Mouse (Mus musculus) forebrain, embryonic 16.5 days (tissue): ENCODE measurements at regions not wholly inside any gene's neighbourhood (a gene's known extent, or its start where the extent isn't known, plus 50 kb on each side); places are given as distances from the start of the nearest gene placed in this dataset.

ENCODE experiments used
- ATAC-seq: fragments of 200-750 bp; cut with Nextera tagmentation; 2 replicates; pipeline ENCODE4 v1.8.0; 2017; ENCODE audit warnings: mild to moderate bottlenecking, moderate library complexity
- H3K27ac ChIP-seq: fragments of 300-500 bp; sonication (generic); 2 replicates; pipeline ENCODE4 v1.5.1; 2014; ENCODE audit warnings: low read length, control low read depth
- H3K27me3 ChIP-seq: fragments of 300-500 bp; sonication (generic); replicated peaks from 2 replicates; pipeline ENCODE4 v1.6.1; 2014; ENCODE audit warnings: low read length; ENCODE audit not compliant: control insufficient read depth, insufficient read depth
- H3K36me3 ChIP-seq: fragments of 300-500 bp; sonication (generic); 2 replicates; pipeline ENCODE4 v1.6.1; 2014; ENCODE audit not compliant: control insufficient read depth, insufficient read depth
- H3K4me1 ChIP-seq: fragments of 300-500 bp; sonication (generic); replicated peaks from 2 replicates; pipeline ENCODE4 v1.6.1; 2014; ENCODE audit warnings: low read length; ENCODE audit not compliant: control insufficient read depth, insufficient read depth
- H3K4me2 ChIP-seq: fragments of 300-500 bp; sonication (generic); 2 replicates; pipeline ENCODE4 v1.6.1; 2014; ENCODE audit warnings: mild to moderate bottlenecking, low read length, control low read depth
- H3K4me3 ChIP-seq: fragments of 300-500 bp; sonication (generic); replicated peaks from 2 replicates; pipeline ENCODE4 v1.5.1; 2014; ENCODE audit warnings: mild to moderate bottlenecking, low read length, control low read depth
- H3K9ac ChIP-seq: fragments of 300-500 bp; sonication (generic); replicated peaks from 2 replicates; pipeline ENCODE4 v1.6.1; 2014; ENCODE audit warnings: low read depth, low read length, control low read depth
- H3K9me3 ChIP-seq: fragments of 300-500 bp; sonication (generic); 2 replicates; pipeline ENCODE4 v1.6.1; 2016; ENCODE audit warnings: low read length; ENCODE audit not compliant: control insufficient read depth
- WGBS: fragments of 180-500 bp; shearing (Covaris S2); extraction: QIAGEN DNeasy Blood & Tissue Kit; methylation state at CpG from one replicate; pipeline ENCODE4 v1.1.7; 2014; 5-methylcytosine and 5-hydroxymethylcytosine counted together

DNA sequence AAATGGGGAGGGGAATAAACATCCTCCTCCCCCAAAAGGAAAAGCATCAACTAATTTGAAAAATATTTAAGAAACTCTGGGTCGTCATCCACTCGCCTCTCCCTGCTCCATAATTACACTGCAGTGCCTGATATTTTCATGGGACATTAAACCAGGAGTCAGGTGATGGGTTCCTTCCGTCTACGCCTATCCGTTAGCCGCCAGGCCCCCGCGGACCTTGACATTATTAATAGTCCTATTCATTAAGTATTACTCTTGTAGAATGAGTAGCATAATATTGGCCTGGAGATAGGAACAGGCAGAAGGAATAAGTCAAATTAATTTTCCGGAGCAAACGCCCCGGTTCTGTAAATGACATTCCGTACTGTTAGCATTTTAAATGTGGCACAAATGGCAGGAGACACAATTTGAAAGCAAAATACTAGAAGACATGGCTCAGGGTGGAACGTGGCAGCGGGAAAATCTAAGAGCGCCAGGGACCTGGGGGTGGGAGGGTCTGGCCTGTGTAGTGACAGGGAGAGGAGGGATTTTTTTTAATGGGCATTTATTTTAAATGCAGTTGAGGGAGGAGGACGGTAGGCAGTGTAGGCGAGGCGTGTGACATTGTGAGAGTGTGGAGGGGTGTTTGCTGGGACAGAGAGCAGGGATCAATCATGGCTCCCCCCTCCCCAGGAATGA, 93.2 kb downstream of the Mrm1 start:
- Histone ChIP-seq H3K27me3 (peaks cover 15% of the 10 kb centered on the region), H3K9ac (no peak overlapping the region), H3K36me3 (no peaks in the 10 kb centered on the region), H3K27ac (no peak overlapping the region), H3K4me2 (no peak overlapping the region), H3K4me1 (no peaks in the 10 kb centered on the region), H3K4me3 (no peak overlapping the region), H3K9me3 (no peaks in the 10 kb centered on the region)
- ATAC-seq: no peak
- WGBS: 62% methylated on average over 18 of the region's 18 CpGs

DNA sequence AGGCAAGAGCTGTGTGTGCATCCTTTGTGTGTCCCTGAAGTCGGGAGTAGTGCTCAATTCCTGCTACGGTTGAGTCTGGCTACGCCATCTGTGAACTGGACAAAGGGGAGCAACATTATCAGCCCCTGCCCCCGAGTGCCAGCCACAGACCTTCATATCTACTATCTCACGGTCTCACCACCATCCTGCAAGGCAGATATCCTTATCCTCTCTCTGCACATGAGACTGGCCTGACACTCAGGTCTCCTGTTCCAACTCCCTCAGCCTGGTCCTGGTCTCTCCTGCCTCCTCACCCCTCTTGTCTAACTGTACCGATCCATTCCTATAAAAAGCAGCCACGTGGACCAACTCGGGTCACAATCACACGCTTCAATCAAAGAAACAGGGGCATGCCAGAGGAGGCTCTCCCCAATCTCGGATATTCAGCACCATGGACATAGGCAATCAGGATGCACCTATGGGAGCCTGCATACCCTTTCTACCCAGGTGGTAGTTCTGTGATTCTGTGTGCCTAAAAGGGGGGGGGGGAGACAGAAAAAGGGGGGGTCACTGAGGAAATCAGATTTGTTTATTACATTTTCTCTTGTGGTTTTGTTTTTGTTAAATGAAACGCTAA, 94.0 kb downstream of the Mrm1 start:
- no peaks in the 10 kb centered on the region for H3K4me1 ChIP-seq
- H3K4me2 ChIP-seq: no peak overlapping the region
- H3K9me3 ChIP-seq: no peaks in the 10 kb centered on the region
- no peak overlapping the region for H3K27ac ChIP-seq
- ATAC-seq: no peak
- 51% methylated on average over 11 of the region's 11 CpGs for WGBS
- H3K9ac ChIP-seq: no peak overlapping the region
- no peak overlapping the region for H3K4me3 ChIP-seq
- peaks cover 15% of the 10 kb centered on the region for H3K27me3 ChIP-seq
- no peaks in the 10 kb centered on the region for H3K36me3 ChIP-seq

- H3K27ac ChIP-seq: no peak overlapping the region
- 5% methylated on average over 18 of the region's 18 CpGs for WGBS
Observed at GRCm38 (mm10) chr11:84724080-84724479, 95.2 kb downstream of the Mrm1 start.

GRCm38 (mm10) chr11:84722658-84723201, 96.6 kb downstream of the Mrm1 start:
- Histone ChIP-seq H3K4me1 (no peaks in the 10 kb centered on the region), H3K27me3 (peaks cover 15% of the 10 kb centered on the region), H3K27ac (no peak overlapping the region), H3K9me3 (no peaks in the 10 kb centered on the region), H3K9ac (no peak overlapping the region), H3K4me2 (no peak overlapping the region), H3K4me3 (no peak overlapping the region), H3K36me3 (no peaks in the 10 kb centered on the region)
- ATAC-seq: no peak
- WGBS: 70% methylated on average over 12 of the region's 12 CpGs

More at GRCm38 (mm10) chr11:84724080-84724479, 95.2 kb downstream of the Mrm1 start:
- Histone ChIP-seq H3K4me3 (no peak overlapping the region), H3K36me3 (no peaks in the 10 kb centered on the region), H3K27me3 (peaks cover 15% of the 10 kb centered on the region), H3K4me2 (no peak overlapping the region), H3K4me1 (no peaks in the 10 kb centered on the region), H3K9me3 (no peaks in the 10 kb centered on the region), H3K9ac (no peak overlapping the region)
- no peak for ATAC-seq

GRCm38 (mm10) chr11:84721979-84722378, 97.3 kb downstream of the Mrm1 start:
- H3K9ac ChIP-seq: no peak overlapping the region
- no peak overlapping the region for H3K4me2 ChIP-seq
- no peaks in the 10 kb centered on the region for H3K4me1 ChIP-seq
- no peak overlapping the region for H3K4me3 ChIP-seq
- no peak for ATAC-seq
- WGBS: 43% methylated on average over 3 of the region's 3 CpGs
- H3K27me3 ChIP-seq: peaks cover 15% of the 10 kb centered on the region
- no peak overlapping the region for H3K27ac ChIP-seq
- H3K9me3 ChIP-seq: no peaks in the 10 kb centered on the region
- H3K36me3 ChIP-seq: no peaks in the 10 kb centered on the region

GRCm38 (mm10) chr11:84721150-84721549, 98.2 kb downstream of the Mrm1 start:
- H3K4me3 ChIP-seq: no peak overlapping the region
- no peak for ATAC-seq
- H3K27me3 ChIP-seq: peaks cover 15% of the 10 kb centered on the region
- H3K4me1 ChIP-seq: no peaks in the 10 kb centered on the region
- no peaks in the 10 kb centered on the region for H3K9me3 ChIP-seq
- no peaks in the 10 kb centered on the region for H3K36me3 ChIP-seq
- no peak overlapping the region for H3K9ac ChIP-seq
- WGBS: 58% methylated on average over 2 of the region's 2 CpGs
- no peak overlapping the region for H3K27ac ChIP-seq
- no peak overlapping the region for H3K4me2 ChIP-seq

GRCm38 (mm10) chr11:84719781-84720180, 99.5 kb downstream of the Mrm1 start:
- ATAC-seq: no peak
- Histone ChIP-seq H3K9ac (no peak overlapping the region), H3K9me3 (no peaks in the 10 kb centered on the region), H3K36me3 (no peaks in the 10 kb centered on the region), H3K4me1 (no peaks in the 10 kb centered on the region), H3K4me3 (no peak overlapping the region), H3K27me3 (peaks cover 10% of the 10 kb centered on the region), H3K27ac (no peak overlapping the region), H3K4me2 (no peak overlapping the region)
- 94% methylated on average over 1 of the region's 1 CpGs for WGBS

- Histone ChIP-seq H3K27me3 (peaks cover 35% of the 10 kb centered on the region), H3K9me3 (no peaks in the 10 kb centered on the region), H3K36me3 (no peaks in the 10 kb centered on the region), H3K4me2 (no peak overlapping the region), H3K4me1 (peaks cover 11% of the 10 kb centered on the region), H3K27ac (no peak overlapping the region), H3K9ac (no peak overlapping the region), H3K4me3 (no peak overlapping the region)
- 85% methylated on average over 6 of the region's 6 CpGs for WGBS
- no peak for ATAC-seq
Observed at GRCm38 (mm10) chr11:84712731-84713130, 106.6 kb downstream of the Mrm1 start.

DNA sequence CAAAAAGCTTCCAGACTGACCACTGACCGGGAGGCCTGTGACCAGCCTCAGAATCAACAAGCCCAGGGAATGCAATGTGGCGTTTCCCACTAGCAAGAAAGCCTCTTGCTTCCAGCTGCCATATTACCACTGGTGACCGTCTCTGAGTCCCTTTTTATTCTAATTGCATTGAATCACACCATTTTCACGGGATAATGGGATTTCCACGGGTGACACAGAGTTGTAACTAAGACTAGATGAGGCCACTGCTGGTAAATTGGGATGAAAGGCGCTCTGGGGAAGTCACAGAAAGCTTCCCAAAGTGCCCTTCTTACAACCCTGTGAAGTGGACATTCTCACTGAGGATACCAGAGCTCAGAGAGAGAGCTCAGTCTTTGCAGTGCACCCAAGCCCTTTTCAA, 107.4 kb downstream of the Mrm1 start:
- peaks cover 43% of the 10 kb centered on the region for H3K27me3 ChIP-seq
- H3K4me1 ChIP-seq: peaks cover 19% of the 10 kb centered on the region
- H3K36me3 ChIP-seq: no peaks in the 10 kb centered on the region
- no peak for ATAC-seq
- H3K4me2 ChIP-seq: no peak overlapping the region
- no peak overlapping the region for H3K27ac ChIP-seq
- WGBS: 54% methylated on average over 6 of the region's 6 CpGs
- no peak overlapping the region for H3K4me3 ChIP-seq
- H3K9ac ChIP-seq: no peak overlapping the region
- H3K9me3 ChIP-seq: no peaks in the 10 kb centered on the region
